Mouse (Mus musculus) Muller cell, postnatal 12 days (primary cell): Measurements from ENCODE around the gene Evi5.

Source experiments
- DNase-seq: peaks from one replicate; pipeline ENCODE4 v3.0.0-alpha.2; 2015; ENCODE audit errors: inconsistent ontology term

Evi5 gene

DNA sequence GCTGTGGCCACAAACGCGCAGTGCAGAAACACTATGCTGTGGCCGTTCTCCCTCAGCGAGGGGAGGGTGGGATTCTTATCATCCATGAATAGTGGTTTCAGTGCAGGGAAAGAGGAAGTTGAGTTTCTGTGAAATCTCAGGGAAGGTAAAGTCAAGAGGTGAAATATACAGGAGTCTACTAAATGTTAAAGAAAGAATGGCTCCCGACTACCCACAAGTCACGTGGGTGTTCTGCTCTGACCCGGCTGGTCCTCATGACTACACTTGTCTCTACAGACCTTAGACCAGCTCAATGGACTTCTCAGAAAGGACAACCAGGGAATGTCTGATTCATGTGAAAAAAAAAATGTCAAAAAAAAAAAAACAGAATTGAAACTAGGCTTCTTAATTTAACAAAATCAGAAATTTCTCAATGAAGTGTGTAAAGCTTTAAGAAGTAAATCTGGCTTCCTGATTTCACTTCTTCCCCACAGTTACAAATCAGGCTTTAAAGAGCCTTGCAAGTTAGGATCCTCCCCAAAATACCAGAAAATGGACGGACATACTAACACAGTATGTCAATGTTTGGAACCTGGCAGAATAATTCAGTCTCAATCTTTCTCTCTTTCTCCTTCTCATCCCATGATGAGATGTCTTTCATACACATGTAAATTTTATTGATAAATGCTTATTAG is 166.6 kb downstream of the Evi5 start:
- DNase-seq: no peak

DNA sequence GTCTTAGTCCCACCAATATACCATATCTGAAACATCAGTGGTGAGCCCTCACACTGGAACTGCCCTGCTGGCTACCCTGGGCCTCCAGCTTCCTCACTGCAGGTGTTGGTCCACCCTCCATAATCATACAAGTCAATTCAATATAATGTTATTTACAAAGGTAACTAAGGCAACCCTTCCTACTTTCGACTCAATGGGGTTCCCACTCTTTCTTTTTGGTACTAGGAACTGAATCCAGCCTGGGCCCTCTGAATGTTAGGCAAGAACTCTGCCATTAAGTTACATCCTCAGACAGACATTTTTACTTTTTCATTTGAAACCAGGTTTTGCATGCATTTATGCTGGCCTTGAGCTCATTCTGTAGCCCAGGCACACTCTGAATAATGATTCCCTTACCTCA is 168.6 kb downstream of the Evi5 start:
- DNase-seq: no peak

DNA sequence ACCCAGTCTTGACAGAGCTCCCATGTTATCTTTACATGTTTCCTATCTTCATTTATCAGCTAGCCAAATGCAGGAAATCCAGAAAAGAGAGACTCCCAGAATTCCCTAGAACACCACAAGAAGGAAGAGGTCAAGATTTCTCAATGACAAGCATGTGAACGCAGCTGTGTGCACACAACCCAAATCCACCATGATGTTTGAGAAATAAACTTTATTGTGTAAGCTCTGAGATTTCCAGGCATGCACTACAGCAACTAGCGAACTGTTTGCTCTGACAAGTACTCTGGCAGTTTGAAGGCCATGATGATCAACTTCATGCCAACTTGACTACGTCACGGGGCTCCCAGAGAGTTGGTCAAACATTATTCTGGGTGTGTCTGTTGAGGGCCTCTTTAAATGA is 169.2 kb downstream of the Evi5 start:
- no peak for DNase-seq

DNA sequence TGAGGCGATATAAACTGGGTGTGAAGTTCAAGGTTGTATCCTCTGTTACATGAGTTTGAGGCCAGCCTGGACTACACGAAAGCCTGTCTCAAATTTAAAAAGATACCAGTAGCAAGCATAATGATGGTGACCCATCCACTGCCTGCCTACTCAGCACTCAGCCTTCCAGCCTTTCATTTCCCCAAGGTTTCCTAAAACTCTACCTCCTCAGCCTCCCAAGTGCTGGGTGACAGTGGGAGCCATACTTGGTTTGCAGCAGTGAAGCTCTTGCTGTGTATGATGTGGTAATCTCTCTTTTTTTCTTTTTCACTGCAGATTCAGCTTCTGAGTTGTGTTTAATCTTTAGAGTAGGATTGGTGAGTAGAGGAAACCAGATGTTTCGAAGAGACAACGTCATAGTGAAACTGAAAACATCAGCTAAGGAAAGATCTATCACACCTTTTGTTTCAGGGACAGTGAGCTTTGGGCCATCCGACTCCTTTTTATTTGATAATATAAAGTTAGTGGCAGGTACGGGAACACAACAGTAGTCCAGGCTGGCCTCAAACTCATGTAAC is 171.6 kb downstream of the Evi5 start:
- DNase-seq: no peak

DNA sequence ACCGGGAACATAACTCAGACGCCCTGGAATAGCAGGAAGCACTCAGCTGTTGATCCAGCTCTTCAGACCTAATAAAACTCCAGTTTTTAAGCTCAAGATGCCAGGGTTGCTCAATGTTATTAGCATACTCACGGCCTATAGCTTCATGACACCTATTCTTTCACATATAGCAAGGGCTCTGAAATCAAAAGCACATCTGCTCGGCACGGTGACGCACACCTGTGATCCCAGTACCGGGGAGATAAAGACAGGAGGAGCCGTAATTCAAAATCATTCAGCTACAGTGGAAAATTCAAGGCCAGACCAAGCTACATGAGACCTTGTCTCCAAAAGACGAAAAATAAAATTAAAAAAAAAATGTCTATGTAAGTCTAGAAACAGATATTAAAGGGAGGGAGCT is 173.2 kb downstream of the Evi5 start:
- DNase-seq: no peak

DNA sequence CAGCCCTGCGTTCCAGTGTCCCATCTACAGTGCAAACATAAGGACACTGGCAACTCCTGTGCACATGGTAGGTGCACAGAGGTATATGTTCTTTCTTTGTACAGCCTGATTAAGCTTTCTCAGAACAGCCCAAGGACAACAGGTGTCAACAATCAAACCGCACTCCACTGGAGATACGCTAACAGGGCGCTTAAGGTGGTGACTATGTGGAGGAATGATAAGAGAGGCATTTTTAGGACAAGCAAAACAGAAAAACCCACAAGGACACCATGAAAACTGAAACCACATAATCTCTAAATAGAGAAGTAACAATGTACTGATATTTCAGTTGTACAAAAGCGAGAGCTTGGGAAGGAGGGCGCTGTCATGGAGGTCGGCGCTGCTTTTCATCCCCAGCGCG is 174.0 kb downstream of the Evi5 start:
- no peak for DNase-seq

DNA sequence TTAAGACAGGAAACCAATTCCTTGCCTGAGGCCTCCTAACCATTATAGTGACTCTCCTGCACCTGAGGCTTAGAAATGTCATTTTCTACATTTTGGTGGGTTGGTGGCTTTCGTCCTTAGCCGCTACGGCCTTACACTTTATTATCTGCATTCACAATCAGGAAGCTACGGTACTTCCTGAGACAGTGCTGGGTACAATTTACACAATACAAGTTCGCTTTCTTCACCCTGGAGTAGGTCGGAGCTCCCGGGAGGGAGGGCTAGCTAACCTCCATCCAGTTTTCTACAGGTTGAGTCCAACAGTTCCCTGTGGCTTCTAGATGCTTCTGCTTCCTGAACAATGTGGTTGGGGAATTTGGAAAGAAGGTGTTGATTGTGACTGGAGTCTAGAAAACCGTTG is 176.0 kb downstream of the Evi5 start:
- DNase-seq: no peak

DNA sequence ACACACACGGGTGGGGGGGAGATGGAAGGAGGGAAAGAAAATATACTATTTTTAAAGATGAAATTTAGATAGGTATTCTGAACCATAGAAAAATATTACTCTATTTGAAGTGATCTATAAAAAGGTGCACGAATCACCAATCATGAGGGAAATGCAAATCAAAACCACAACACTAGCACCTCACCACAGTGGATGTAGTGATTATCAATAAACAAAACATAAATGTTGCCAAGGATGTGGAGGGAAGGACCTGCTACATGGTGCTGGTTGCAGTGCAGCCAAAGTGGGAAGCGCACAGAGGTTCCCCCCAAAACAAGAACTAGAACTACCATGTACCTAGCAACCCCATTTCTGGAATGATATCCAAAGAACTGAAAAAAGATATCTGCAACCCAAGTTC is 179.9 kb downstream of the Evi5 start:
- no peak for DNase-seq
